Mouse (Mus musculus): Measurements from ENCODE around the gene Cd164l2. TPM values are rescaled to one million over a fixed set of nuclear protein-coding genes. Genes with fewer than 3 reads are reported as not detected.

The Cd164l2 gene
- polyA plus RNA-seq, 1 experiment from 2014 or later = 0.70 TPM

DNA sequence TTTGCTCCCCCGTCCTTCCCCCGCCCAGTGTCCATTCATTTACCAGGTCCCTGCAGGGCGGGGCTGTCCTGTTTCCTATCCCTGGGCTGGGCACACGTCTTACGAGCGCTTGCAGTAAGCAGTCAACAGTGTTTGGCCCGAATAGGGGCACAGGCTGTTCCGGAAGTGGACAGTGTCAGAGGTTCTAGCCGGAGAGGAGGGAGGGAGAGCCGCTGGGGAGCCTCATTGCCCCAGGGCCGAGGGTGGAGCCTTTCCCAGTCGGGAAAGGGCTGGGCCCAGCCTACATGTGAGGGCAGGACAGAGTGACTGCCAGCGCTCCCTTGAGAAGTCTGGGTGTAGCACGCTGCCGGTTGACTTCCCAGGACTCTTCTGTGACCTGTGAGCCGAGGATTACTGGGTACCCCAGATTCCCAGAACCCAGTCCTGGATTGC lies 28.6 kb downstream of the Cd164l2 start, which contains the start of gene Map3k6:
TSS of gene Map3k6 (plus strand) at position 329 of the 432 bp plus-strand sequence.
- no peaks in the 10 kb centered on the region; the same call in 1 of the 2 replicates for H3K27me3 ChIP-seq (replicated peaks; ENCODE audit: control insufficient read depth, insufficient read depth, low read length)
- 3% methylated on average over 16 of the region's 16 CpGs for WGBS
- no peaks in the 10 kb centered on the region for H3K9me3 ChIP-seq (ENCODE audit: control insufficient read depth, low read length)
- peak within 1 kb of the TSS; percentile 87 for H3K27ac ChIP-seq (ENCODE audit: low read depth, low read length)
- peak within 1 kb of the TSS; percentile 76 for H3K4me3 ChIP-seq (ENCODE audit: low read depth, low read length)
- H3K4me2 ChIP-seq = peak within 1 kb of the TSS; percentile 90
- DNase-seq (ENCODE audit: low spot score) (no peak), ATAC-seq (replicated peaks; ENCODE audit: low FRiP score) (peak; percentile 51)
- H3K9ac ChIP-seq (ENCODE audit: low read depth, low read length) = peak within 1 kb of the TSS; percentile 71
- no peaks in the 10 kb centered on the region for H3K36me3 ChIP-seq (ENCODE audit: control insufficient read depth, insufficient read depth, low read length)
- peaks cover 41% of the 10 kb centered on the region for H3K4me1 ChIP-seq (replicated peaks; ENCODE audit: control insufficient read depth, insufficient read depth, low read length)

DNA sequence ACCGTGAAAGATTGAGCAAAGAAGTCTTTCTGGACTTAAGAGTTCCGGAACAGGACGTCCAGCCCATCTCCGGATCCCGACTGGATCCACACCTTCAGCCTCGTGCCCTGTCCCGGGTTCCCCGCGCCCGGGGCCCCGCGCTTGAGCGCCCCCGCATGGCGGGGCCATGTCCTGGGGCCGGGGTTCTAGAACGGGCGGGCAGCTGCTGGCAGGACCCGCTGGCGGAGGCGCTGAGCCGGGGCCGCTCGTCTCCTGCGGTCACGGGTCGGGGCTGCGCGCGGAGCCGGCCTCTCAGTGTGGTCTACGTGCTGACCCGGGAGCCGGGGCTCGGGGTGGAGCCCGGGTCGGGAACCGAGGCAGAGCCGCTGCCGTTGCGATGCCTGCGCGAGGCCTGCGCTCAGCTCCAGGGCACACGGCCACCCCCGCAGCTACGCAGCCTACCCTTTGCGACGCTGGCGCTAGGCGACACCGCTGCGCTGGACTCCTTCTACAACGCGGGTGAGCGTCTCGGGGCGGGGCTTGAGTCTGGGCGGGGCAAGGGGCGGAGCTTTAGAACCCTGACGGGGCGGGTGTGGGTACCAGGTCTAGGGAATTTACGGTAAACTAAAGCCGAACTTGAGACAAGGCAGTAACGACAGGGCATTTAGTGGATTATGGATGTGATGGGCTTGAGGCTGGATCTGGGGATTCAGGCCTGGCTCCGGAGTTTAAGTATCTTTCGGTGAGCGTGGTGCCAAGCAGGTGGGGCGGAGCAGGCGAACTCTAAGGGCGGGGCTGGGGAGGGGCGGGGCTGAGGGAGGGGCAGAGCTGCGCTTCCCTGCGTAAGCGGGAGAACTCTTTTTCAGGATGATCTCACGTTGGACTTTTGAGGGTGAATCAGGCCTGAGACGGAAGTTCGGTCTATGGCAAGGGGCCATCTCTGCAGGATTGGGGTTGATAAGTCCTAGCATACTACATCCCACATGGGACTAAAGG lies 29.3 kb downstream of the Cd164l2 start:
- Histone ChIP-seq H3K36me3 (ENCODE audit: control insufficient read depth, insufficient read depth, low read length) (no peaks in the 10 kb centered on the region), H3K27ac (ENCODE audit: low read depth, low read length) (peak overlapping the region; percentile 87), H3K9ac (ENCODE audit: low read depth, low read length) (peak overlapping the region; percentile 71), H3K4me2 (peak overlapping the region; percentile 90), H3K9me3 (ENCODE audit: control insufficient read depth, low read length) (no peaks in the 10 kb centered on the region), H3K4me3 (ENCODE audit: low read depth, low read length) (peak overlapping the region; percentile 76), H3K27me3 (replicated peaks; ENCODE audit: control insufficient read depth, insufficient read depth, low read length) (peaks cover 3% of the 10 kb centered on the region; the same call in 1 of the 2 replicates), H3K4me1 (replicated peaks; ENCODE audit: control insufficient read depth, insufficient read depth, low read length) (peaks cover 41% of the 10 kb centered on the region)
- ATAC-seq (replicated peaks; ENCODE audit: low FRiP score) (peak; percentile 89), DNase-seq (ENCODE audit: low spot score) (peak; percentile 97)
- WGBS = under 1% methylated on average over 78 of the region's 78 CpGs

DNA sequence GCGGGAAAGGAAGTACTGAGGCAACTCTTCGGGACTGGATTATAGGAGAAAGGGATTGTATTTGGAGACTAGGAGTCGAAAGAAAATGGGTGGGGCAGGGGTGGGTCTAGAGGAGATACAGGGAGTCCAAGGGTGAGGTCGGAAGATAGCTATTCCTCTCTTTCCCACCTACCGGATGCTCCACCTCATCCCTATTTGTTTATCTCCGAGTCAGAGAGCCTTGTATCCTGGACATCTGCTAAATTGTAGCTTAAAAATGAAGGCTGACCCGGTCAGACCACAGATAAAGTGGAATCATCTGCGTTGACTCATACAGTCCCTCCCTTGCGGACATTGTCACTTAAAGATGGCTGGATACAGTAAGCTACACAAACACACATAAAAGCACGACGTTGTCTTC lies 30.0 kb downstream of the Cd164l2 start:
- no peak for ATAC-seq (replicated peaks; ENCODE audit: low FRiP score)
- Histone ChIP-seq H3K27ac (ENCODE audit: low read depth, low read length) (peak overlapping the region; percentile 53; the same call in 1 of the 2 replicates), H3K9ac (ENCODE audit: low read depth, low read length) (peak overlapping the region; percentile 71)

DNA sequence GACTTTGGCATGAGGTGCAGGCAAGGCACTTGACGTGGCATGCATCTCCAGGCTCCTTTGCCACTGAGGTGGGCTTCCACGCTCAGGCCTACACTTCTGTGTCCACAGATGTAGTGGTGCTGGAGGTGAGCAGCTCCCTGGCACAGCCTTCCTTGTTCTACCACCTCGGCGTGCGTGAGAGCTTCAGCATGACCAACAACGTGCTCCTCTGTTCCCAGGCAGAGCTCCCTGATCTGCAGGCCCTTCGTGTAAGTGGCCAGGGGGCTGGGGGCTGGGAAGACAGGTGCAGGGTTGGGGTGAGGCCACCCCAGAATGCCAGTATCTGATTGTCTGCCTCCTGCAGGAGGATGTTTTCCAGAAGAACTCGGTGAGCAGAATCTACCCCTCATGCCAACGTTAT lies 30.8 kb downstream of the Cd164l2 start:
- H3K4me2 ChIP-seq = no peak overlapping the region
- no peak overlapping the region for H3K4me3 ChIP-seq (ENCODE audit: low read depth, low read length)
- H3K36me3 ChIP-seq (ENCODE audit: control insufficient read depth, insufficient read depth, low read length) = no peaks in the 10 kb centered on the region
- no peak overlapping the region for H3K27ac ChIP-seq (ENCODE audit: low read depth, low read length)
- peaks cover 14% of the 10 kb centered on the region for H3K27me3 ChIP-seq (replicated peaks; ENCODE audit: control insufficient read depth, insufficient read depth, low read length)
- H3K9me3 ChIP-seq (ENCODE audit: control insufficient read depth, low read length) = no peaks in the 10 kb centered on the region
- WGBS = 65% methylated on average over 9 of the region's 9 CpGs
- DNase-seq (ENCODE audit: low spot score) = no peak
- H3K4me1 ChIP-seq (replicated peaks; ENCODE audit: control insufficient read depth, insufficient read depth, low read length) = peaks cover 52% of the 10 kb centered on the region
- H3K9ac ChIP-seq (ENCODE audit: low read depth, low read length) = no peak overlapping the region
- no peak for ATAC-seq (replicated peaks; ENCODE audit: low FRiP score)

More for the DNA sequence above, 30.0 kb downstream of the Cd164l2 start:
- Histone ChIP-seq H3K9me3 (ENCODE audit: control insufficient read depth, low read length) (no peaks in the 10 kb centered on the region), H3K4me2 (peak overlapping the region; percentile 90), H3K4me3 (ENCODE audit: low read depth, low read length) (peak overlapping the region; percentile 76), H3K36me3 (ENCODE audit: control insufficient read depth, insufficient read depth, low read length) (no peaks in the 10 kb centered on the region), H3K4me1 (replicated peaks; ENCODE audit: control insufficient read depth, insufficient read depth, low read length) (peaks cover 46% of the 10 kb centered on the region), H3K27me3 (replicated peaks; ENCODE audit: control insufficient read depth, insufficient read depth, low read length) (peaks cover 7% of the 10 kb centered on the region)
- WGBS = 22% methylated on average over 11 of the region's 11 CpGs
- no peak for DNase-seq (ENCODE audit: low spot score)

DNA sequence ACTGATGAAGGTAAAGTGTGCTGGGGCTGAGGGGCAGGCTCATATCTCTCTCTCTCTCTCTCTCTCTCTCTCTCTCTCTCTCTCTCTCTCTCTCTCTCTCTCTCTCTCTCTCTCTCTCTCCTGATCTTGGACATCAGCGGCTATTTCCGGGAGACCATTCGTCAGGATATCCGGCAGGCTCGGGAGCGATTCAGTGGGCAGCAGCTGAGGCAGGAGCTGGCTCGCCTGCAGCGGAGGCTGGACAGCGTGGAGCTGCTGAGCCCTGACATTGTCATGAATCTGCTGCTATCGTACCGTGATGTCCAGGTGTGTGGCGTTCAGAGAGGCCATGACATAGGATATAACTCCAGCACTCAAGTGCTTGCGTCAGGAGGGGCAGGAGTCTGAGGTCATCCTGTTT lies 31.6 kb downstream of the Cd164l2 start:
- ATAC-seq (replicated peaks; ENCODE audit: low FRiP score) (no peak), DNase-seq (ENCODE audit: low spot score) (no peak)
- Histone ChIP-seq H3K9me3 (ENCODE audit: control insufficient read depth, low read length) (no peaks in the 10 kb centered on the region), H3K9ac (ENCODE audit: low read depth, low read length) (no peak overlapping the region), H3K36me3 (ENCODE audit: control insufficient read depth, insufficient read depth, low read length) (no peaks in the 10 kb centered on the region), H3K27me3 (replicated peaks; ENCODE audit: control insufficient read depth, insufficient read depth, low read length) (peaks cover 17% of the 10 kb centered on the region), H3K4me1 (replicated peaks; ENCODE audit: control insufficient read depth, insufficient read depth, low read length) (peaks cover 56% of the 10 kb centered on the region), H3K4me3 (ENCODE audit: low read depth, low read length) (no peak overlapping the region), H3K4me2 (peak overlapping the region; percentile 36), H3K27ac (ENCODE audit: low read depth, low read length) (no peak overlapping the region)
- WGBS = 45% methylated on average over 13 of the region's 13 CpGs

DNA sequence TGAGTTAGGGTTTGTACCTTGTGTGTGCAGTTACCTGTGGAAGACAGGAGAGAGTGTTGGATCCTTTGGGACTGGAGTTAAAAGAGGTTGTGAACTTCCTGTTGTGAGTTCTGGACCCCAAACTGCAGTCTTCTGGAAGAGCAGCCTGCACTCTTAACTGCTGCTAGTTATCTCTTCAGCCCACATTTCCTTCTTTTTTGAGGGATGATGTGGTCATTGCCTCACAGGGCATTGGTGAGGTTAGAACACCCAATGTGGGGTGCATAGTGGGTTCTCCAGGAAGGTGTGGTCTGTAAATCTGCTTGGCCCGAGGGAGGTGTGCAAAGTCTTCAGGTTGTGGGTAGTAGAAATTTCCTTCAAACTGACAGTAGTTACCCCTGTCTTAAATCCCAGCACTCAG lies 32.4 kb downstream of the Cd164l2 start:
- no peaks in the 10 kb centered on the region for H3K9me3 ChIP-seq (ENCODE audit: control insufficient read depth, low read length)
- H3K27me3 ChIP-seq (replicated peaks; ENCODE audit: control insufficient read depth, insufficient read depth, low read length) = peaks cover 17% of the 10 kb centered on the region
- peak overlapping the region; percentile 9; the same call in 1 of the 2 replicates for H3K4me2 ChIP-seq
- no peak for DNase-seq (ENCODE audit: low spot score)
- peaks cover 57% of the 10 kb centered on the region for H3K4me1 ChIP-seq (replicated peaks; ENCODE audit: control insufficient read depth, insufficient read depth, low read length)
- no peak overlapping the region for H3K9ac ChIP-seq (ENCODE audit: low read depth, low read length)
- no peak overlapping the region for H3K27ac ChIP-seq (ENCODE audit: low read depth, low read length)
- H3K36me3 ChIP-seq (ENCODE audit: control insufficient read depth, insufficient read depth, low read length) = no peaks in the 10 kb centered on the region
- no peak overlapping the region for H3K4me3 ChIP-seq (ENCODE audit: low read depth, low read length)
- 30% methylated on average over 1 of the region's 1 CpGs for WGBS
- no peak for ATAC-seq (replicated peaks; ENCODE audit: low FRiP score)

DNA sequence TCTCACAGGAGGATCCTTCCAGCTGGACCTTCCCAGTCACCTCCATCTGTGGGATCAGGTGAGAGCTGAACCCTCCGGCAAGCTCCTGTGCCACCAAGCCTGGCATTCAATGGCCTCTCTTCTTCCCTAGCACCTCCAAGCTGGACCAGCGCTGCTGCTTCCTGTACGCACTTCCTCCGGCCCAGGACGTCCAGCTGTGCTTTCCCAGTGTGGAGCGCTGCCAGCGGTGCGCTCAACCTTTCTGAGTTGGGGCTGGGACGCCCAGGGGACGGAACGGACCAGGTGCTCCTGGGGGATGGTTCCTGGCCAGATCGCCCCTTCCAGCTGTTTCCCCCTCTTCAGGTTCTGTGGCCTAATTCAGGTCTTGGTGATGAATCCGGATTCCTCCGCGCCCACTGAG lies 35.1 kb downstream of the Cd164l2 start:
- Histone ChIP-seq H3K9me3 (ENCODE audit: control insufficient read depth, low read length) (no peaks in the 10 kb centered on the region), H3K36me3 (ENCODE audit: control insufficient read depth, insufficient read depth, low read length) (no peaks in the 10 kb centered on the region), H3K27me3 (replicated peaks; ENCODE audit: control insufficient read depth, insufficient read depth, low read length) (peaks cover 40% of the 10 kb centered on the region), H3K4me1 (replicated peaks; ENCODE audit: control insufficient read depth, insufficient read depth, low read length) (peaks cover 52% of the 10 kb centered on the region), H3K4me2 (peak overlapping the region; percentile 52), H3K4me3 (ENCODE audit: low read depth, low read length) (peak overlapping the region; percentile 5; the same call in 1 of the 2 replicates), H3K9ac (ENCODE audit: low read depth, low read length) (peak overlapping the region; percentile 36; the same call in 1 of the 2 replicates), H3K27ac (ENCODE audit: low read depth, low read length) (peak overlapping the region; percentile 77)
- 47% methylated on average over 15 of the region's 15 CpGs for WGBS
- ATAC-seq (replicated peaks; ENCODE audit: low FRiP score) (no peak), DNase-seq (ENCODE audit: low spot score) (no peak)

DNA sequence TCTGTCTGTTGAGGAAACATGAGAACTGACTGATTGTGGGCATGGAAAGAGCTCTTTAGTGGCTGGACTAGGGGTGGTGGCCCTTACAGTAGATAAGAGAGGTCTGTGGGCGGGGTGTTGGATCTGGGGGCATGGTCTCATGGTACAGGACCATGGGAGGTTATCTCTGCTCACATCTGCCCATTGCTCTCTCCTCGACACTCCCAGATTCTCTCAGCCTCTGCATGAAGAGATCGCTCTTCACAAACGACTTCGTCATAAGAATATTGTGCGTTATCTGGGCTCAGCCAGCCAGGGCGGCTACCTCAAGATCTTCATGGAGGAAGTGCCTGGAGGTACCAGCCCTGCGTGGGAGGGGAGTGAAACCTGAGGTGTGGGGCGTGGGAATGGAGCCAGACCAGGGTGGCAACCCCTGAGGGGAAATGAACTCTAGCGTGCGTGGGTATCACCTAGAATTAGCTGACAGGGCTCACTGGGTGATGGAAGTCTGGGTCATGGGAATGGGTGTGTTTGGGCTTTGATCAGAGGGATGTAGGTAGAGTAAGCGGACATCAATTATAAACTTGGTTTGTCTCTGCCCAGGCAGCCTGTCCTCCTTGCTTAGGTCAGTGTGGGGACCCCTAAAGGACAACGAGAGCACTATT lies 36.0 kb downstream of the Cd164l2 start:
- ATAC-seq (replicated peaks; ENCODE audit: low FRiP score) (peak; percentile 93), DNase-seq (ENCODE audit: low spot score) (no peak)
- H3K27ac ChIP-seq (ENCODE audit: low read depth, low read length) = peak overlapping the region; percentile 77

More for the DNA sequence above, 36.0 kb downstream of the Cd164l2 start:
- Histone ChIP-seq H3K4me2 (peak overlapping the region; percentile 52), H3K36me3 (ENCODE audit: control insufficient read depth, insufficient read depth, low read length) (no peaks in the 10 kb centered on the region), H3K4me1 (replicated peaks; ENCODE audit: control insufficient read depth, insufficient read depth, low read length) (peaks cover 49% of the 10 kb centered on the region), H3K9ac (ENCODE audit: low read depth, low read length) (peak overlapping the region; percentile 23; the same call in 1 of the 2 replicates), H3K4me3 (ENCODE audit: low read depth, low read length) (peak overlapping the region; percentile 5; the same call in 1 of the 2 replicates), H3K9me3 (ENCODE audit: control insufficient read depth, low read length) (no peaks in the 10 kb centered on the region), H3K27me3 (replicated peaks; ENCODE audit: control insufficient read depth, insufficient read depth, low read length) (peaks cover 43% of the 10 kb centered on the region)
- 43% methylated on average over 13 of the region's 13 CpGs for WGBS
